In the genomic region with DNA sequence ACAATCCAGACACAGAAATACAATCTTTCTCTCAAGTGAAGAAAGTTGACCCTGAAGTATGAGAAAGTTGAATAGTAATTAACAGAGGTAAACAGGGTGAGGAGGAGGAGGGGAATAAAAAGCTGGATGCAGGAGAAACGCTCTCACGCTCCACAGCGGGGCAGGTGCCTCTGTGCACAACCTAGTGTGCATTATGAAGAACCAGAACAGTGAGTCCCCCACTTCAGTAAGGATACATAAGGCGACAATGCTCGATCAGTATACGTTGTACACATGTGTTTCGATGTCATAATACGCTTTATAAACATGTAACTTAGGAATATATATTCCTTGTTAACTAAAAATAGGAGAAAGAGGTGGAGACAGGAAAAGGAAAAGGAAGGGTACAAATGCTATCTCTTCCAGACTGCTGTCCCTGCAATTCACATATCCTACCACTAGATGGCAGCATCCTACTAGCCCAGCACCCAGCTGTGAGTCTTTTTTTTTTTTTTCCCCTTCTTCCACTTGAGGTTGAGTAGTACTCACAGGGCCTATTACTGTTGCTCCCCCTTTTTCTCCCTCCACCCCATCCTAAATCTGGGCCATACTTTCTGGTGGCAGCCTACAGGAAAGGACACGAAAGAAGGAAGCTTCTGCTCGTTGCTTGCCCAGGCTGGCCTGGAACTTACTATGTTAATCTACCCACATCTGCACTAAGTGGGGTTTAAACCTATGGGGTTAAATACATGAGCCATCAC, we compare ENCODE assay signal across 9 mouse cellular contexts. TPM values are rescaled to one million over a fixed set of nuclear protein-coding genes. Genes with fewer than 3 reads are reported as not detected.
DNase-seq lines count a peak whose midpoint lies in the region; ATAC-seq and TF ChIP-seq lines count a peak whose summit lies in the region.
"Had no signal": no experiment of that assay in that cellular context is flagged by ENCODE, and none has a peak within 500 bp of the region (broad histone marks: within the 10 kb centered on the region; RNA-seq: fewer than 3 reads in every experiment).

No protein-coding gene starts in this region.

- CTCF ChIA-PET in Patski (lab: Charles Lee): interaction anchor here (0.6 to 3.4 kb wide), 11 partner anchors 12 to 214 kb away, joined by 3 to 19 read pairs (median 3); partner anchors contain the start of gene Mtr

- no peak overlapping the region for H3K4me2 ChIP-seq in midbrain, embryonic 11.5 days
- H3K4me2 ChIP-seq: neural tube, embryonic 13.5 days had no signal

- H3K36me3 ChIP-seq in midbrain, embryonic 11.5 days (ENCODE audit: control insufficient read depth, insufficient read depth, low read length): peaks cover 1% of the 10 kb centered on the region; the same call in 1 of the 2 replicates
- peaks cover 11% of the 10 kb centered on the region; the same call in 1 of the 2 replicates for H3K36me3 ChIP-seq in splenic B cell, adult 2 months (ENCODE audit: control insufficient read depth, insufficient read depth, low read length, poor library complexity, severe bottlenecking)

- POLR2A ChIA-PET in Patski (lab: Charles Lee): no interaction called here

- no peaks in the 10 kb centered on the region for H3K9me3 ChIP-seq in midbrain, embryonic 11.5 days (ENCODE audit: control insufficient read depth, low read length)
- H3K9me3 ChIP-seq: neural tube, embryonic 13.5 days had no signal

- peak; percentile 78 for TF ChIP-seq CTCF in Patski (IDR thresholded peaks at IDR 0.05)
- peak; percentile 99 for TF ChIP-seq CTCF in layer of hippocampus, adult 2 months (conservative IDR thresholded peaks at IDR 0.05)

- H3K27ac ChIP-seq in layer of hippocampus, adult 2 months: no peak overlapping the region
- no peak overlapping the region for H3K27ac ChIP-seq in midbrain, embryonic 11.5 days (ENCODE audit: low read depth, low read length)
- H3K27ac ChIP-seq: neural tube, embryonic 13.5 days had no signal

- no peaks in the 10 kb centered on the region for H3K4me1 ChIP-seq in midbrain, embryonic 11.5 days (ENCODE audit: control insufficient read depth, insufficient read depth, low read length)
- H3K4me1 ChIP-seq: neural tube, embryonic 13.5 days had no signal

- intact Hi-C loops in heart, postnatal 25 days (cut with DNase I): loop anchor here (2.0 kb wide), 1 partner anchor 63 kb away; no protein-coding TSS in a partner anchor
- intact Hi-C loops in heart, postnatal 14 days (cut with DNase I): loop anchor here (5.0 kb wide), 1 partner anchor 47 kb away; the partner anchor contains the start of gene Mtr

- in situ Hi-C loops in Patski (cut with MboI; ENCODE audit: low pct_unique_long_range_greater_than_20kb): no loop called here

- no peak overlapping the region for H3K4me3 ChIP-seq in layer of hippocampus, adult 2 months
- H3K4me3 ChIP-seq in midbrain, embryonic 11.5 days (ENCODE audit: low read depth, low read length): no peak overlapping the region
- H3K4me3 ChIP-seq: neural tube, embryonic 13.5 days had no signal

- peak; percentile 90 for DNase-seq in heart, adult 11 months
- DNase-seq in heart, postnatal 25 days (ENCODE audit: low spot score): no peak
- DNase-seq in Patski (ENCODE audit: low read depth, low spot score): peak; percentile 22
- DNase-seq in heart, postnatal 14 days: peak; percentile 48 to 69
- DNase-seq in layer of hippocampus, adult 2 months (ENCODE audit: low spot score in 2 of 2): peak; percentile 26 to 60
- DNase-seq in midbrain, embryonic 11.5 days (ENCODE audit: low spot score, missing footprints): peak; percentile 90
- DNase-seq in splenic B cell, adult 2 months (ENCODE audit: low read depth, low spot score): peak; percentile 79

- ATAC-seq in Patski: peak; percentile 57
- peak; percentile 83 for ATAC-seq in erythroblast, adult 5-6 weeks (replicated peaks; ENCODE audit: low FRiP score, poor library complexity, severe bottlenecking)
- ATAC-seq in midbrain, embryonic 11.5 days (ENCODE audit: low FRiP score): peak; percentile 68

- no peak overlapping the region for H3K9ac ChIP-seq in midbrain, embryonic 11.5 days (ENCODE audit: low read length)
- H3K9ac ChIP-seq: neural tube, embryonic 13.5 days had no signal

- 78% methylated on average over 10 of the region's 10 CpGs for WGBS in midbrain, embryonic 11.5 days

- H3K27me3 ChIP-seq in Patski: no peaks in the 10 kb centered on the region
- no peaks in the 10 kb centered on the region for H3K27me3 ChIP-seq in midbrain, embryonic 11.5 days (ENCODE audit: control insufficient read depth, insufficient read depth, low read length)
- no peaks in the 10 kb centered on the region for H3K27me3 ChIP-seq in splenic B cell, adult 2 months (ENCODE audit: control insufficient read depth, insufficient read depth, low read length, poor library complexity, severe bottlenecking)
- H3K27me3 ChIP-seq: neural tube, embryonic 13.5 days had no signal

RNA-seq across cellular contexts. Expression of gene Mtr, which starts 47.7 kb away (rescaled TPM):
- total RNA-seq in heart, postnatal 25 days (2021): 10 to 100 TPM; 87.6 to 93.6 TPM
- polyA plus RNA-seq in Patski (2021): 27.2 TPM
- total RNA-seq in erythroblast, adult 5-6 weeks (2015; ENCODE audit: low replicate concordance): 6.3 and 8.6 TPM in 2 replicates
- total RNA-seq in erythroblast, adult 5-6 weeks (2017; ENCODE audit: low replicate concordance): 13.0 and 15.8 TPM in 2 replicates
- 10 to 100 TPM; 56.9 to 59.5 TPM for total RNA-seq in heart, postnatal 14 days (2021)
- 10 to 100 TPM; 18.2 to 20.6 TPM for total RNA-seq in layer of hippocampus, adult 2 months (2021)
- 13.5 and 14.0 TPM in 2 replicates for polyA plus RNA-seq in midbrain, embryonic 11.5 days (2014; fragmentation: Nextera tagmentation; extraction: Ambion mirVana)
